Mouse (Mus musculus): ENCODE results near the gene Gm9999.

The Gm9999 gene

GRCm38 (mm10) chr7:47031371-47031770 lies 48.0 kb downstream of the Gm9999 start:
- DNase-seq, result peak; percentile 49

- peak; percentile 46 for DNase-seq
These were observed 51.5 kb downstream of the Gm9999 start for GRCm38 (mm10) chr7:47034785-47035384.

- DNase-seq, result peak; percentile 65
These were observed 52.0 kb downstream of the Gm9999 start for GRCm38 (mm10) chr7:47035426-47035825.
